Mouse (Mus musculus) CD8-positive naive resting alpha-beta T cell, adult 57 days (primary cell): ENCODE data around the gene Tmod1. TPM values are rescaled to one million over a fixed set of nuclear protein-coding genes. Genes with fewer than 3 reads are reported as not detected.

ENCODE experiments used
- total RNA-seq: library from RNA; stranded (reverse); gene quantifications from one replicate; pipeline ENCODE4 v1.2.4, GENCODE M21; 2023

Gene Tmod1
- total RNA-seq, result not detected

DNA sequence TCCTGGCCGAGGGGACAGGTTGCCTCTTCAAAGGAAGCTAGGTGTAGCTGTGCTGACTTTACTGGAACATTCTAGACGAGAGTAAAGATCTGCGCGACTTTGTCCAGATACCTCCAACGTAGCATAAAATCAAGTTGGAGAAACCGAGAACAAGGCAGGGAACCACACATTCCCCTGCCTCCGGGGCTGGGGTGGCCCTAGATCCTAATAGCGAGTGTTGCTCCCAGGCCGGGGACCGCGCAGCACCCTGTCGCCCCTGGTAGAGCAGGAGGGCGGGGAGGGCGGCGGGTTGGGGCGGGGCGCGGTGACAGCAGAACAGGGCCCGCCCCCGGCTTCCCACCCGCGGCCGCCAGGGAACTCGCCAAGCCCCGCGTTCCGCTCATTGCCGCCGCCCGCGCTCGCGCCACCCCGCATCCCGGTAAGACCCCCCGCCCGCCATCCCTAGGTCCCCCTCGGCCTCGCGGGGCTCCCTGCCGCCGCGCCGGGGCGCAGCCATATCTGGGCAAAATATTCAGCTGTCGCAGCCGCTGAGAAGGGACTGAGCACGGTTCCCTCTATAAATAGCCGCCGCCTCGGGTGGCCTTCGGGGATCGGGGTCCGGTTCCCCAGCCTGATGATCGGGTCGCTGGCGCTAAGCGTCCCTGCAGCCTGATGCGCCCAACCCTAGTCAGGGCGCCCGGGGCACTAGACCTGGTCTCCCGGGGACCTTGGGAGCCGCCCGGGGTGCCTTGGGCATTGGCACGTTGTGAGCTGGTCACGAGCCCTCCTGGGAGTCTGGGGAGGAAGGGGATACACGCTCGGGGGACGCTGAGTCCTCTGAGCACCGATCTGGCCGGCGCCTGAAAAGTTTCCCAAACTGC is at the start of gene Tmod1:
Gene Tmod1, plus strand, starts transcription at position 44 of the 860 bp plus-strand sequence.

GRCm38 (mm10) chr4:46138287-46139222 is 99.8 kb downstream of the Tmod1 start, which contains the start of the genes Ncbp1 and Tstd2:
Gene Ncbp1 (plus strand): TSS chr4:46138613.
Gene Tstd2 (minus strand): TSS chr4:46138694.

Other genes starting within 250 kb of the Tmod1 start
- 6.9 TPM for gene Aldh1b1, start 239.9 kb upstream of the Tmod1 start, total RNA-seq
- not detected for gene Igfbpl1, start 212.0 kb upstream of the Tmod1 start, total RNA-seq
- 0.64 TPM for gene Stra6l, start 190.3 kb upstream of the Tmod1 start, total RNA-seq
- not detected for gene Ccdc180, start 148.6 kb upstream of the Tmod1 start, total RNA-seq
- gene Tdrd7, start 73.6 kb upstream of the Tmod1 start, total RNA-seq, result 2.4 TPM
- gene Ncbp1, start 99.7 kb downstream of the Tmod1 start, total RNA-seq, result 63.9 TPM
- 35.7 TPM for gene Tstd2, start 99.8 kb downstream of the Tmod1 start, total RNA-seq
- gene Xpa, start 157.4 kb downstream of the Tmod1 start, total RNA-seq, result 40.4 TPM